Mouse (Mus musculus): Measurements from ENCODE around the gene Rad51d. TPM values are rescaled to one million over a fixed set of nuclear protein-coding genes. Genes with fewer than 3 reads are reported as not detected.

Rad51d gene
- total RNA-seq, 1 experiment from 2014 or later = 17.1 TPM

DNA sequence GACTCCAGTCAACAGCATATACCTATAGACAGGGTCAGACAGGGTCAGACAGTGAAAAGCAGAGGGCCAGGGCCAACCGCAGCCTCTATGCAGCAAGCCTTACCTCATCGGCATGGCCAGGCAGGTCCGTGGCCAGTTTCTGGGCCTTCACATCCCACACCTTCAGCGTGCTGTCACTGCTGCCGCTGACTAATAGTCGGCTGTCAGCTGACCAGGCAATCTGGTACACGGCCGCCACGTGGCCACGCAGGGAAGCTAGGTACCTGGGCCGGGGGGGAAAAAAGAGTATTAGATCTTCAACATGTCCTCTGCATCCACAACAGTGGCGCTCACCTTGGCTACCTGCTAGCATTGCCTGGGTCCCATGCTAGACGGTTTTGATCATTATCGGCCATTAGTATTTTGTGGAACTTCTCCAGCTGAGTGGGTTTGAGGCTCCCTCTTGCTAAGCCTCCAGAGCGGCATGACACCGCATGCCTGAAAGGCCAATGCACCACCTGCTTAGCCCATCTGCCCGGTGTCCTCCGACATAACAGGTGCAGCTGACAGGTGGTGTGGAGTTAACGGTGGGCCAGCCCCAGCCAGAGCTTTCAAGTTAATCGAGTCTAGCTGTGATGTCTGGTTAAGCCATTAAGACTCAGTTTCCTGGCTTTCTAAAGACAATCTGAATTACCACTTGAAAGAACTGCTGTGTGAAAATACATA lies 11.3 kb upstream of the Rad51d start:
- ATAC-seq (replicated peaks; ENCODE audit: insufficient number of reproducible peaks, low FRiP score, low TSS enrichment, poor library complexity, severe bottlenecking) = no peak

DNA sequence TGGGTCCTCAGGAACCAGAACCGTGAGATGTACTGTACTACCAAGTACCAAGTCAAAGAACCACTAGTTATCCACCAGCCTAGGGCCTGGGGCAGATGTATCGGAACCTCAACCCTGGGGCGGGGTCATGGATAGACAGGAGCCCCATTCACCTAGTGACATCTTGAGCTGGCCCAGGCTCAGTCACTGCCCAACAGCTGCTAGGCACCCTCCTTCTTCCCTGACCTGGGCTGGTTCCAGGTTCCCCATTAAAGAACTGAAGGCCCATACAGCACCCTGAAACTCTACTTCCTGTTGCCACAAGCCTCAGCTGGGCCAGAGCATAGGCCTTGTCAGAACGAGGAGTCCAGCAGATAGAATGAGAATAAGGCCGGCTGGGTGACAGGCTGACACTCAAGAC lies 9.3 kb upstream of the Rad51d start:
- no peak for ATAC-seq (replicated peaks; ENCODE audit: insufficient number of reproducible peaks, low FRiP score, low TSS enrichment, poor library complexity, severe bottlenecking)

DNA sequence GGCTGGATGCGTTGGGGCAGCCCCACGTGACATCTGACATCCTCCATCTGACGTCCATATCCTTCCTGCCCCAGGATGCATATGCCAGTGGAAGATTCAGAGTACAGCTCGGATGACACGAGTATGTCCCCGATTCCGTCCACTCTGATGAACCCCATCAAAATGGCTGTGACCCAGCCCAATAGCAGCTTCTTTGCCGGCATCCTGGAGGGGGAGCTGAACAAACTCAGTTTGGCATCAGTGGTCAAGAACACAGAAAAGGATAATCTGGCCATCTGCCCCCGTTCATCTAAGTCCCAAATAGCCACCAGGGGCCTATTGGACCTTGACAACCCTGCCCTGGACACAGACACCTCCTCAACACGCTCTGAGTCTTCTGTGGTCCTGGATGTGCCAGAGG lies 7.1 kb upstream of the Rad51d start:
- ATAC-seq (replicated peaks; ENCODE audit: insufficient number of reproducible peaks, low FRiP score, low TSS enrichment, poor library complexity, severe bottlenecking) = no peak

DNA sequence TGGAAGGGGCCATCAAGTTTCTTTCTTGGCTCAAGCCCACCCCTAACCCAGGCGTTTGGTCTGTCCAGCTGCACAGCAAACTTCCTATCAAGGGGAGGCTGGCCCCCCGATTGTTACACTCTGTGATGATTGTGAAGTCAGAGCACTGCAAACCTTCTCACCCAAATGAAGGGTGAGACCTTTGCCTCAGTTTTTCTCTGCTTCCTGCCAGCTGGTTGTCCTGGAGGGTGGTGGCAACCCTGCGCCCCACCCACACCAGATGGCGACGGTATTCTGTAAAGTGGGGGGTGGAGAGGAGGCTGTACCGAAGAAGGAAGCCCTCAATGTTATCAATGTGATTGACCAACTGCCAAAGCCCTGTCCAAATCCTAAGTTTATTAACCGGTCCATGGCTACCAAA lies 1.5 kb upstream of the Rad51d start, which contains the start of gene Fndc8:
Fndc8 (plus strand) TSS at position 189 of the 400 bp plus-strand sequence.
- no peak for ATAC-seq (replicated peaks; ENCODE audit: insufficient number of reproducible peaks, low FRiP score, low TSS enrichment, poor library complexity, severe bottlenecking)

DNA sequence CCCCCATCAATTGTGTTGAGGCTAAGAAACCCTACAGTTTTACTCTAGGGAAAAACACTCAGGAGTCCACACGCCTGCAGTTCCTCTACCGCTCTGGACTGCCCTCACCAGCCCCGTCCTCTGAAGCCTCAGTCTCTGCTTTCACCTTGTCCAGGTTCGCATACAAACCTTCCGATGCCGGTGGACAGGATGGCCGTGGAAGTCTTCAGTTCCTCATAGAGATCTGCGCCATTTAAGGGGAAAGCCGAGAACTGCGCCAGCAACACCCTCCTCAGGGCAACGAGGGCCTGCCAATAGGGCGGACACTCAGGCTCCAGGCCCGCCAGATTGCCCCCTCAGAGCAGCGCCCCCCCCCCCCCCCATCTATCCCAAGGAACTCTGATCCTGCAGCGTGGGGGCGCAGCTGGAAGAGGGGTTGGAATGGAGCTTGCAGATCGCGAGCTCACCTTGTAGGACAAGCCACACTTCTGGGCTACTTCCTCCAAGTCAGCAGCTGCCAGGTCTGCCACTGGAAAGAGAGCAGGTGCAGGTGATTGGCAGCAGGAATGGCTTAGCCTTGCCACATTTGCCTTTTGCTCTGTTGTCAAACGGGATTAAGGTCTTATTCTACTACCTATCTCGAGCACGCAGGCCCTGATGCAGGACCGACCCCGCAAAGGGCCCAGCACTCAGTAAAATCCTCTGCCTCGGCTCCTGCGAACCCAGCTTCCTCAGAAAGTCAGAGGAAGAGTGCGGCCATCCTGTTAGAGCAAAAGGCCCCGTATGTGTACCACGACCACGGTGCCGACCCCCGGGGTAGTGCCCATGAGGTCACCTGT lies 681 bp downstream of the Rad51d start:
- ATAC-seq (replicated peaks; ENCODE audit: insufficient number of reproducible peaks, low FRiP score, low TSS enrichment, poor library complexity, severe bottlenecking) = peak; percentile 19; the same call in 1 of the 2 replicates

DNA sequence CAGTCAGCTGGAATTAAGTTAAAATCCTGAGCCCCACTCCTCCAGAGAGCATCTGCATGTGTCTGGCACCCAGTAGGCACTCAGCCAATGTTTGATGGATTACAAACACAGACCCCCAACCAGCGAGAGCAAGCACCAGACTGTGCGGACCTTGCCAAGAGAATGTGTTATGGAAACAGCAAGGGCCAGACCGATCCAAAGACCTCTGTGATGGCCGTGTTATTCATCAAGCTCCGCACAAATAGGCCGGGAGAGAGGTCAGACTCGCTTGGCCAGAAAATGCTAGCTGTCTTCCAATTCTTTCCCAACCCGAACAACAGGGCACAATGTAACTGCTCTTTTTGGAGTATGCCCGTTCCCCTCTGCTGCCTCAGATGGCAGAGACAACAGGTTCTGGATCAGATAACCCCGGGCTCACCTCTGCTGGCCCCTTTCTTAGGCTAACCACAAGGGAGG lies 1.9 kb downstream of the Rad51d start:
- ATAC-seq (replicated peaks; ENCODE audit: insufficient number of reproducible peaks, low FRiP score, low TSS enrichment, poor library complexity, severe bottlenecking) = no peak

DNA sequence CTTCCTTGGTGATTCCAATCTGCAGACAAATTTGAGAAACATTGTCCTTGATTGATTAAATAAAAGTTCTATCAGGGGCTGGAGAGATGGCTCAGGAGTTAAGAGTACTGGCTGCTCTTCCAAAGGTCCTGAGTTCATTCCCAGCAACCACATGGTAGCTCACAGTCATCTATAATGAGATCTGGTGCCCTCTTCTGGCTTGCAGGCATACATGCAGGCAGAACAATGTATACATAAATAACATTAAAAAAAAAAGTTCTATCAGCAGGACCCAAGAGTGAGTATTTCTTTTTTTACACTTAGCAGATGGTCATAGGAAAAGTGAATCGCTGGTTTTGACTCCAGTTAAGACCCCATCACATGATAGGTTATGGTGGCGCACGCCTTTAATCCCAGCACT lies 3.9 kb downstream of the Rad51d start:
- ATAC-seq (replicated peaks; ENCODE audit: insufficient number of reproducible peaks, low FRiP score, low TSS enrichment, poor library complexity, severe bottlenecking) = no peak

DNA sequence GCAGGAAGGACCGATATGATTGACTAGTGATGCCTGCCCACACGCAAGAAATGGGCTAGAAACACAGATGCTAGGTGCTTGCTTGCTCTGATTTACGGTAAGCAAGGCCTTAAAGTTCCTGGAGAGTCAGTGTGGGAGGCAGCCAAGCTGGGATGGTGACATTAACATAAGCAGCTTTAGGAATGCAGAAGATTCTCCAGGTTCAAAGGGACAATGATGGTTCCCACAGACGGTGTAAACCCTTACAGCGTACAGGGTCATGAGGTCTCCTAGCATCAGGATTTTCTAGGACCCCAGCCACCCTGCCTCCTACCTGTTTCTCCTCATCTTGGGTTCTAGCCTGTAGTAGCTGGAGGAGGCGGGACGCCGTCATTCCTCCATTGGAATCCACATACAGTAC lies 7.2 kb downstream of the Rad51d start:
- no peak for ATAC-seq (replicated peaks; ENCODE audit: insufficient number of reproducible peaks, low FRiP score, low TSS enrichment, poor library complexity, severe bottlenecking)

DNA sequence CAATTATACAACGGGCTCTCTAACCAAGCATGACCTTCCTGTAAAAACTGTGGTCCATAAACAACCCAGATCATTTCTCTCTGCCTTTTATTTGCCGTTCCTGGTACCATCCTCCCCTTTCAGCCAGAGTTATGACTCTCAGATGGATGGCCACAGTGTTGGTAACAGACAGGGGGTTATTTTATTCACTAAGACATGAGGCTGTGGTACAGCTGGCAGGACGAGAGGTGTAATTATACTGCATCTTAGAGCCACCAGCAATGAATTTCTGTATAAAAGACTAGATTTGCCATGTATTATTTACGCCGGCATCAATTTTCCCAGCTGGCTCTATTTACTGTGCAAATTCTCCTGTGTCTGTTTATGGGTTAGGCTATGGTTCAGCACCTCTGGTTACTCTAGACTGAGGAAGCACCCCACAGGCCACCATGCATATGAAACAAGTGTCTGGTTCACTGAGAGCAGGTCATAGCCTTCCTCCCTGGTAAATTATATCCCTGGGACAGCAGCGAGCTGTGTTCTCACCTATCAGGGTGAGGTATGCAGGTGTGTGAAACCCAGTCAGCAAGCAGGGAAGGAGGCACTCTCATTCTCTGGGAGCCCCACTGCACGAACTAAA lies 12.6 kb downstream of the Rad51d start:
- no peak for ATAC-seq (replicated peaks; ENCODE audit: insufficient number of reproducible peaks, low FRiP score, low TSS enrichment, poor library complexity, severe bottlenecking)

DNA sequence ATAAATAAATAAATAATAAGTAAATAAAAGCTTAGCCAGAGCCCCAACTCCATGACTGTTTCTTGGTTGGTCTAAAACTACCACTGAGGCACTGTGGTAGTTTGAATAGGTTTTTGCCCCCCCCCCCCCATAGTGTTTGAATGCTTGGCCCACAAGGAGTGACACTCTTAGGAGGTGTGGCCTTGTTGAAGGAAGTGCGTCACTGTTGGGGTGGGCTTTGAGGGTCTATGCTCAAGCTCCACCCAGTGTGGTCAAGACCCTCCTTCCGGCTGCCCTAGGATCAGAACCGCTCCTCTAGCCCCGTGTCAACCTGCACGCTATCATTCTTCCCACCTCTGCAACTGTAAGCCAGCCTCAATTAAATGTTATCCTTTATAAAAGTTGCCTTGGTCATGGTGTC lies 14.8 kb downstream of the Rad51d start:
- ATAC-seq (replicated peaks; ENCODE audit: insufficient number of reproducible peaks, low FRiP score, low TSS enrichment, poor library complexity, severe bottlenecking) = no peak

DNA sequence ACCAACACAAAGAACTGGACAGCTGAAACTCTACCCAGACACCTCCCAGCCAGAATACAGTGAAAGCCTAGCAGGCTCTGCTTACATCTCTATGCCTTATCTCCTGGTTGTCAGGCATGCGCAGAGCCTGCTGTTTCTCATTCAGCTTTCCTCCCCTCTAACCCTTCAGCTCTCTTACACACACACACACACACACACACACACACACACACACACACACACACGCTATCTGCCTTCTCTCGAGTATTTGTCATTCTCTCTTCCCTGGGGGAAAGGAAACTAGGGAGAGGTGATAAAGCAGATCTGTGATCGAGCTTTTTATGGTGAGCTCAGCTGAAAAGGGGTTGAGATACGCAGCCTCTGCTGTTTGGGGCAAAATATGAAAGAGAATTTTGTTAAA lies 15.5 kb downstream of the Rad51d start:
- no peak for ATAC-seq (replicated peaks; ENCODE audit: insufficient number of reproducible peaks, low FRiP score, low TSS enrichment, poor library complexity, severe bottlenecking)

DNA sequence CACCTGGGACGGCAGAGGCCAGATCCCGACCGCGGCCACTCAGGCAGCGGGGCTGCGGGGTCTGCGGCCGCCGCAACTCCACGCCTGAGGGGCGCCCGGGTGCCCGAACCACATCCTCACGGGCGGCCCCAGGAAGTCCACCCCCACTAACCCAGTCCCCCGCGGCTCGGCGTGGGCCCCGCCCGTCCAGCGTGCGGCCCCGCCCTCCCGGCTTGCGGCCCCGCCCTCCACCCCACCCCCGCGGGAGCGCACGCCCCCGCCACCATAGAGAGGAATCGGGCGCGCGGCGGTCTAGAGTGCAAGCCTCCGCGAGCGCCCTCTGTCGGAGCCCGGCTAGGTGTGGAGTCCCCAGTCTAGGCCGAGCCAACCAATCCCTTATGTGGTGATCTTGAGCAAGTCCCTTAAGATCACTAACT lies 19.4 kb downstream of the Rad51d start, which contains the start of gene Rffl:
Rffl (minus strand) TSS at position 180 of the 416 bp plus-strand sequence.
- ATAC-seq (replicated peaks; ENCODE audit: insufficient number of reproducible peaks, low FRiP score, low TSS enrichment, poor library complexity, severe bottlenecking) = peak; percentile 83

DNA sequence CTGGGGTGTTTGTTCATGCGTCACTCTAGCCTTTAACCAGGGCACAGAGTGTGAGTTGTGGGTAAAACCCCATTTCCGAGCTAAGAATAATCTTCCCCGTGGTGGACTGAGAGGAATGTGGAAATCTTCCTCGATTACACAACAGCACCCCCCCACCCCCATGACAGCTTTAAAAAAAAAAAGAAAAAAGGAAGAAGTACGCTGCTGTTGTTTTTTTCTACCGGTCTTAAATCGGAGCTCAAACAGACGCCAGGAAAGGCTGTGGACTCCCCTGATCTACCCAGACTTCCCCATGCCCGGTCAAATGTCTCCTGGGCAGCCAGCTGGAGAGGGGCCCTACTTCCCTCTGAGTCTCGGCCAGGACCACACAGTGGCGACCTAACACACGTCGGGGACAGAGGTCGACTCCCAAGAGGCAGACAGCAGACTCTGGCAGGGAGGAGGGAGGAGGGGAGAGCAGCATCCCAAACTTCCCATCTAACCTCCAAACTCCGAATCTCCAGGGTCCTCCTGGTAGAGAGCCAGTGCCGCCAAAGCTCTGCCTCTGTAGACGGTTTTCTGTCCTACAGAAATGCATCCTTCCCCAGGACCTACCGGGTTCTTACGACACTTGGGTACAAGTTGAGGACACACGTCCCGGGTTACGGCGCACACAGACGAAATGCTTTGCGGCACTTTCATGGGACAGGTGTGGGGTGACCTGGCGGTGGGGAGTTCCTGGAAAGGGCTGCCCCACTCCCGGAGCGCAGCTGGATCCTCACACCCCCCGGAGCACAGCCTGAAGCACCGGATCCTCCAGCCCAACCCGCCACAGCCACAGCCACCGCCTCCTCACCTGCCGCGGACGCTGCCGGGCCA lies 20.0 kb downstream of the Rad51d start:
- ATAC-seq (replicated peaks; ENCODE audit: insufficient number of reproducible peaks, low FRiP score, low TSS enrichment, poor library complexity, severe bottlenecking) = peak; percentile 77

DNA sequence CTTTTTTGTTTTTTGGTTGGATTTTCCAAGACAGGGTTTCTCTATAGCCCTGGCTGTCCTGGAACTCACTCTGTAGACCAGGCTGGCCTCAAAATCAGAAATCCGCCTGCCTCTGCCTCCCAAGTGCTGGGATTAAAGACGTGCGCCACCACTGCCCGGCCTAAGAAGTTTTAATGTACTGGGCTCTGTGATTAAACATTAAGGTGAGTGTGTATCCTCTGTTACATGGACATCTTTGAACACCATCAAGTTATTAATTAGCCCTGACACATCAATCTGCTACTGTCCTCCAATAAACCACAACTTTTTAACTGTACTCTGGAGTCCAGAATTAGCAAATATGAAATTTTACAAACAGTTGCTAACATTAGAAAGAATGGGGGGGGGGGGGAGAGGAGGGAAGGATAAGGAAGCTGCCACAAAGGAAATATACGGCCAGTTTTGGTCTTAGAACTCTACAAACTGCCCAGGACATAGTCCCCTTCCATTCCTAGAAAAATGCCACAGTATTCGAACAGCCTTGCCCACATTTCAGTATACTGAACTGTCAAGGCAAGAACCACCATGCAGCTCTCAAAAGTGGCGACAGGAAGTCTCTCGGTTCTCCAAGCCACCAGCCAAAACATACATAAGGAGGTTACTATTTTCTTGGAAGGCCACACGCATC lies 20.8 kb downstream of the Rad51d start:
- ATAC-seq (replicated peaks; ENCODE audit: insufficient number of reproducible peaks, low FRiP score, low TSS enrichment, poor library complexity, severe bottlenecking) = no peak

DNA sequence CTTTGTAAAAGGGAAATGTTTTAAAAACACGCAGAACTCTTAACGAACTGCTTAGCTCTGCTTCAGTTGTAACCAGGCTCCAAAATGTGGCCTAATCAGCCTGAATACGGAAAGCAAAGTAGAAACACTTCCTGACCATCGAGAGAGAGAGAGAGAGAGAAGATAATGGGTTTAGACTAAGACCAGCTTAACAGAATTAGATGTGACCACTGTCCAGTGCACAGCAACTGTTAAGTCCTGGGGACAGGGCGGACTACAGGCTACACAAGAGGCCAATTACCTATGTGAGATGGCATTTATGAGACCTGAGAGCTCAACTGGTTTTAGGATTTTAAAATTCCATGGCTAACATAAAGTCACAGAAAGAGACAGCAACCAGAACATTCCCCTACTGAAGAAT lies 22.5 kb downstream of the Rad51d start:
- ATAC-seq (replicated peaks; ENCODE audit: insufficient number of reproducible peaks, low FRiP score, low TSS enrichment, poor library complexity, severe bottlenecking) = no peak

DNA sequence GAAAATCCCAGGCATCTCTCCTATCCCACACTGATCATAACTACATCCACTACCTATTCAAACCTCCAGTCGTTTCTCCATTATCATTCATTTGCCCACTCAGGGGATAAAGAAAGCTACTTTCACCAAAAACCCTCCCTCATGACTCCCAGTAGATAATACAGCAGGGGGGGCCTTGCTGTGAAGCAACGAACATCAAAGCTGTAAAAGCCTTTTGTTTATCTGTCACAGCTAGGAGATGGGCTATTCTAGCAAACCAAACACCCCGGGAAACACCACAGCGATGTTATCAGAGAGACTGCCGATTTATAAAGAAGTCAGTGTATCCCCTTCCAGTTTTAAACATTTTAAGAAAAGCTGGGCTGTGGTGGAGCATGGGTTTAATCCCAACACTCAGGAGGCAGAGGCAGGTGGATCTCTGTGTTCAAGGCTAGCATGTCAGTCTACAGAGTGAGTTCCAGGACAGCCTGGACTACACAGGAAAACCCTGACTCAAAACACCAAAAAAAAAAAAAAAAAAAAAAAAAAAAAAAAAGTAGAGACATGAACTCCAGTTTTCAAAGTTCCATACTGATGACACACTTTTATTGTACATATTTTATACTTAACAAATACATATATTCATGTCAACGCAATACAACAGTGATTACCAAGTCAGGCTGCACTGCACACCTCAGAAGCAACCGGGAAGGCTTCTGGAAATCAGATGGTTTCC lies 23.4 kb downstream of the Rad51d start:
- ATAC-seq (replicated peaks; ENCODE audit: insufficient number of reproducible peaks, low FRiP score, low TSS enrichment, poor library complexity, severe bottlenecking) = no peak

DNA sequence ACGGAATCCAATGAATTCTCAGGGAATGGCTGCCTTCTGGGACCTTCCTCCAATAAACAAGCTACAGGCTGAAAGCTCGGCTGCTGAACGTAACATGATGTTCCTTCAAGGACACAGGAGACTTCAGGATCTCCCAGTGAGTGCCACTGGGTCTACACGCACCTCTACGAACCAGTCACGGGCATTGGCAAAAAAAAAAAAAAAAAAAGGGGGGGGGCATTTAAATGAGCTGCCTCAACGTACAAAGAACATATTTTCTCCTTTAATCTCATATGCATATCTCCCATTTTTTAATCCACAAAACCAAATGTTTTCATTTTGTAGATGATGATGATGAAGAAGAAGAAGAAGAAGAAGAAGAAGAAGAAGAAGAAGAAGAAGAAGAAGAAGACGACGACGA lies 24.5 kb downstream of the Rad51d start:
- ATAC-seq (replicated peaks; ENCODE audit: insufficient number of reproducible peaks, low FRiP score, low TSS enrichment, poor library complexity, severe bottlenecking) = no peak

DNA sequence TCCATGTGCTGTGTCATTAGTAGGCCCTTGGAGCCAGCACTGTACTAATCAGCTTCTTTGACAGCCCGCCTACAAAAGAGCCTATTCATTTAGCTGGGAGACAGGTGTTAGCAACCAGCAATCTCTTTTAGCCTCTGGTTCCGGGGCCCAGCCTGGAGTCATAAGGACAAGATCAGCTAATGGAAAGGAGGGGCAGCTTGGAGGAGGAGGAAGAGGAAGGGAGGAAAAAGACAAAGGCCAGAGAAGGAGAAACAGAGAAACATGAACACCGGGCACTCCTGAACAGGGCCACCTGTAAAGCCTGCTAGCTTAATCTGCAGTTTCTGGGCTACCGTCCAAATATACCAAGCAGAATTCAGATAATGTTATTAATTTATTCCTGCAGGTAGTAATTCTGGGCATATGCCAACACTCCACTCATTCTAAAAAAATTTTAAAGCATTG lies 26.9 kb downstream of the Rad51d start:
- ATAC-seq (replicated peaks; ENCODE audit: insufficient number of reproducible peaks, low FRiP score, low TSS enrichment, poor library complexity, severe bottlenecking) = no peak
